Mouse (Mus musculus): ENCODE results near the gene Eml4.

GRCm38 (mm10) chr17:83503693-83504092, 153.0 kb downstream of the Eml4 start:
- TF ChIP-seq CTCF (IDR thresholded peaks at IDR 0.05; ENCODE audit: borderline replicate concordance, control insufficient read depth, extremely low read depth, insufficient read depth, low read length, poor library complexity): no peak
- no peak for TF ChIP-seq POLR2A (IDR thresholded peaks at IDR 0.05; ENCODE audit: control insufficient read depth, extremely low read depth, insufficient read depth, low read length, poor library complexity)
